Mouse (Mus musculus) brain, embryonic 18.5 days (tissue): ENCODE data around the gene Prelp.

Experiments
- DNase-seq: peaks from one replicate; pipeline ENCODE4 v3.0.0-alpha.2; 2012; ENCODE audit warnings: low read depth, low spot score

The Prelp gene

GRCm38 (mm10) chr1:133899043-133899542 lies 22.1 kb downstream of the Prelp start:
- DNase-seq, result no peak

DNA sequence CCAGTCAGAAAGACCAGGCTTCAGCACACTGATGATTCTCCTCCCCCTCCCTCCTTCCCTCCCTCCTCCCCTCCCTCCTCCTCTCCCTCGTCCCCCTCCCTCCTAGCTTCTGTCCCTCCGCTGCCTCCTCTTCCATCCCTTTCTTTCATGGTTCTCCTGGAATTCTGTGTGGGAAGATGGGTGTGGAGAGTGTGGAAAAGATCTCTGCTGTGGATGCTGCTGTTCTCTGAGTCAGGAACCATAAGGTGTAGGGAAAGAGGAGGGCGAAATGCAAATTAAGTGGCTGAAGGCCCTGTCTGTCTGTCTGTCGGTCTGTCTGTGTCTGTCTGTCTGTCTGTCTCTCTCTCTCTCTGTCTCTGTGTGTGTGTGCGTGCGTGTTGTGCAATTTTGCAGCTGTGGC lies 23.9 kb downstream of the Prelp start:
- no peak for DNase-seq

- DNase-seq, result no peak
Measured at GRCm38 (mm10) chr1:133891489-133891888, 29.7 kb downstream of the Prelp start.

GRCm38 (mm10) chr1:133889949-133890598 lies 31.1 kb downstream of the Prelp start:
- no peak for DNase-seq

- no peak for DNase-seq
Measured at GRCm38 (mm10) chr1:133887538-133888250, 33.5 kb downstream of the Prelp start.

- no peak for DNase-seq
Measured at GRCm38 (mm10) chr1:133887044-133887443, 34.2 kb downstream of the Prelp start.

- no peak for DNase-seq
Measured at GRCm38 (mm10) chr1:133886431-133886830, 34.8 kb downstream of the Prelp start.

DNA sequence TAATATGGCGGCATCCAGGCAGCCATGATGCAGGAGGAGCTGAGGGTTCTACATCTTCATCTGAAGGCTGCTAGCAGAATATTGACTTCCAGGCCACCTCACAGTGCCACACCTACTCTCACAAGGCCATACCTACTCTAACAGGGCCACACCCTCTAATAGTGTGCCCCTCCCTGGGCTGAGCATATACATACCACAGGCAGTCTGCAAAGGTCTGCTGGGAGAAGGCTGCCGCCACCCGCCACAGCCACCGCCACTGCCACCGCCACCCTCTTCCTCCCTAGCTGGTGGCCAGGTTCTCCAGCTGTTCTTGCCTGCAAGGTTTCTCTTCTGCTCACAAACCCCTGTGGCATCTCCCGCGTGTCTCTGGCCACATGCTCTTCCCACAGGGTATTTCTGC lies 35.4 kb downstream of the Prelp start:
- no peak for DNase-seq

DNA sequence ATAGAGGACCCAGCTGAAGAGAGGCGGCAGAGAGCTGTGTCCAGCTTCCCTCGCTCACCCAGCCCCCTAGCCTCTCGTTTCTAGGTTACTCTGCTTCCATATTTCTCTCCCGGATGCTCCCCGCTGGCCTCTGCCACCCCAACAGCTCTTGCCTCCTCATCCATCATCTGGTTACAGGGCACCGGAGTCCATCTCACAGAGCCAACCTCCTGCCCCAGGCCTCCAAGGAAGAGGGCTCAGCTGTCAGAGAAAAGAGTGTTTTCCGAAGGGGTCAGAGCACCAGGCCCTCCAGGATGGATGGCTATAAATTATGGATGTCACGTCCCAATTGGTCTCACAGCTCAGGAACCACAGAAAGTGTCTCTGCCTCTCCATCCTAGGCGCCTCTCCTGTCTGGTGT lies 36.5 kb downstream of the Prelp start:
- no peak for DNase-seq

DNA sequence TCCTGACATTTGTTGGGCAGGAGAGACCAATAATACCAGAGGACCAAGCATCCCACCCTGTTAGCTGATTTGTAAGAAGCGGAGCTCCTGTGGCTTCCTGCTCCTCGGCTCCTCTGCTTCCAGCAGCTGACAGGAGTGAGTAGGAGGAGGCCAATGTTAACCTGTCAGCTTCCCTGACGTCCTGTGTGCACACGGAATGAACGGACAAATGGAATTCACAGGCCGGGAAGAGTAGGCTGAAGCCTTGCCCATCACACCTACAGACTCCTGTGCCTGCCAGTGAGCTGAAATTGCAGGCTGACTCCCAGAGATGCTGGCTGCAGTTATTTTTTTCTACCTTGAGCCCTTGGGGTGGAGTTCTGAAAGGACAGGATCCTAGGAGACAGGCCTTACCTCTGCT lies 37.1 kb downstream of the Prelp start:
- DNase-seq, result no peak

DNA sequence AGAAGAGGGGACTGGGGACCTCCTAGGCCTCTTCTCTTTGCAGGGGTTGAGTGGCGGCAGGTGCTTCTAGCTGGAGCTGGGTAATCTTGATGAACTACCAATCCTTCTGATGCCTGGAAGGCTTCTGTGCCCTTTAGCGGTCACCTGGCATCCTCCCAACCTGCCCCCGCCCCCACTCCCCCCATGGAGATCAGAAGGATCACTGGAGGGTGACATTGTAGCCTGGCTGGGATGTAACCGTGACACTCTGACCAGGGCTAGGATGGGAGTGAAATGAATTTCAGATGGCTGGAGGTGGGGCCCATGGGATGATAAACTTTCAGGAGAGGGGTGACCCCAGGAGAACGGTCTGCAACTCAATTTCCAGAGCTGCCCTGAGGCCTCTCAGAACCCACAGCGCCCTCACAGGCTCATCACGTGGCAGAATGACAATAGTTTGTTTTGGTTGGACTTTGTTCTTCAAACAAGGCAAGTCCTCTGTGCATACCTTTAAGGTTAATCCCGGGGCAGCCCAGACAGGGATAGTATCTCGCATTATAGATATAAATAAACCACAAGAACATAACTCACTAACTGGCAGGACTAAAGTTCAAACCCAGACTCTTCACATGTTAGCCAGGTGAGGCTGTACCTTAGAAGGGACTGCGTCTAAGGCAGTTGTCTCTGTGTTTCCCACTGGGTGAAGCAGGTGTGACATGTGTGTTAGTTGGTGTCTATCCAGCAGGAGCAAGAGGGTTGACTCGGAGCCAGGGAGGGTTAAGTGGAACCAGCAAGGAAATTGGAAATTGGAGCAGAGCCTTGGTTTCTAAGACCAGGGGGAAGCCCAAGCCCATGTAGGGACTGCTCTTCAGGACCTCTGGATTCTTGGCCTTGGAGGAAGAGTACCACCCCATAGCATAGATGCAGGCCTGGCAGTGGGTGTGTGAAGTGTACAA lies 38.7 kb downstream of the Prelp start:
- no peak for DNase-seq

DNA sequence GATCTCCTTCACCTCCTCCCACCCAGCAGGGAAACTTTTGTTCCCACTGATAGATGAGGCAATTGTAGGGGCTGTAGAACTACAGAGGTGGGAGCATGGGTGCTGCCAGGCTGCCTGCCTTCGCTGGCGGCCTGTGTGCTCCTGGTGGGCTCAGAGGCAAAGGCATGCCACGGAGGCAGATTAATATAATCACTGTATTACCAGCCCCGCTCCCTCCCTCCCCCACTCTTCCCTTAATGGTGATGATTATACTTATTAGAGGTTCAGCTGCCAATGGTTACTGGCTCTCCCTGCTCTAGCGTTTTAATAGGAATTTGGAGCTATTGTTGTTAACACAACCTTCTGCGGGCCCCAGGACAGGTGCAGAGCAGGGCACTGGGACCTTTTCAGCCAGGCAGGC lies 39.4 kb downstream of the Prelp start:
- DNase-seq, result no peak

- no peak for DNase-seq
Measured at GRCm38 (mm10) chr1:133878825-133879423, 42.3 kb downstream of the Prelp start.

GRCm38 (mm10) chr1:133876936-133877335 lies 44.3 kb downstream of the Prelp start:
- no peak for DNase-seq

DNA sequence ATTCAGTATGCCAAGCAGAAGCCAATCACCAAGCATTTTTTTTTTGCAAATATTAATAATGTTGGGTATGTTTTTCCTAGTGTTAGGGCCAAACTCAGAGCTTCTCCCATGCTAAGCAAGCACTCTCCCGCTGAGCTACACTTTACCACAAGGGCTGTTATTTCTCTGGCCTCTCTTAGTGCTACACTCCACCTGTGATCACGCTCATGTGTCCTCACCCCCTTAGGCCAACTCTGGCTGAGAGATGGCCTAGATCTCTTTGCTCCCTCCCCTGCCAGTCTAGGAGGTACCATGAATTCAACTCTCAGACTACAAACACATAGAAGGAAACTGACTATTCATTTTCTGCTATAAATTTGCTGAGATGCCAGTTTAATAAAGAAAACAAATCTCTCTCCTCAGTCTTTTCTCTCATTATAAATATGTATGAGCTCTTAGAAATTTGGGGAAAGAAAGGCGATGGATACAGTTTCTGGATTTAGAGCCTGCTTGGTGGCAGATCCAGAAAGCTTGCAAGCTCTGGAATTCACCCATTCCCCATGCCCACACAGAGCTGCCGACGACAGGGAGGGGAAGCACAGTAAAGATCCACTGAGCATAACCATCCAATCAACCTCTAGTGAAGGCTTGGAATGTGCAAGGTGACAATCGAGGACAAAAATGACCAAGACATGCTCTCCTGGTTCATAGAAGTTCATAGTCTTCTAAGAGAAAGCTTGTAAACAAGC lies 48.0 kb downstream of the Prelp start:
- no peak for DNase-seq

GRCm38 (mm10) chr1:133871241-133871640 lies 50.0 kb downstream of the Prelp start:
- DNase-seq, result no peak

DNA sequence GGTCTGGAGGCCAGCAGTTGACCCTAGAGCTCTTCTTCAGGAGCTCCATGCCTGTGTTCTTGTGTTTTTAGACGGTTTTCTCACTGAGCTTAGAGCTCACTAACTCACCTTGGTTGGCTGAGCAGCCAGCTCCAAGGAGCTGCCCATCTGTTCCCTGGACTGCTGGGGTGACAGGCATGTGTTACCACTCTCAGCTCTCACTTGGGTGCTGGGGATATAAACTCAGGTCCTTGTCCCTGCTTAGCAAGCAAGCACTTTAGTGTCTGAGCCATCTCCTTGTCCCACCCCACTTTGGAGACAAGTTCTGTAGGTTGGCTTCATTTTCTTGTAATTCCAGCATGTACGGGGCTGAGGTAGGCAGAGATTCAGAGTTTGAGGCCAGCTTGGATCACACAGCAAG lies 52.0 kb downstream of the Prelp start:
- no peak for DNase-seq

GRCm38 (mm10) chr1:133863257-133863997 lies 57.8 kb downstream of the Prelp start:
- no peak for DNase-seq

- DNase-seq, result no peak
Measured at GRCm38 (mm10) chr1:133861028-133861427, 60.2 kb downstream of the Prelp start.
